Mouse (Mus musculus) kidney, embryonic 14.5 days (tissue): Measurements from ENCODE around the gene Mylk. TPM values are rescaled to one million over a fixed set of nuclear protein-coding genes. Genes with fewer than 3 reads are reported as not detected.

ENCODE experiments used
- ATAC-seq: fragments of 200-750 bp; cut with Nextera tagmentation; 2 replicates; pipeline ENCODE4 v1.8.0; 2017; ENCODE audit warnings: moderate number of reproducible peaks, mild to moderate bottlenecking, moderate TSS enrichment, moderate library complexity; ENCODE audit not compliant: low FRiP score, low TSS enrichment
- H3K27ac ChIP-seq: fragments of 300-500 bp; sonication (generic); 2 replicates; pipeline ENCODE4 v1.5.1; 2014; ENCODE audit warnings: low read depth, mild to moderate bottlenecking, low read length, moderate library complexity, mixed read lengths
- H3K27me3 ChIP-seq: fragments of 300-500 bp; sonication (generic); 2 replicates; pipeline ENCODE4 v1.6.1; 2014; ENCODE audit warnings: mild to moderate bottlenecking, low read length; ENCODE audit not compliant: control insufficient read depth, insufficient read depth
- H3K36me3 ChIP-seq: fragments of 300-500 bp; sonication (generic); 2 replicates; pipeline ENCODE4 v1.6.1; 2014; ENCODE audit warnings: low read length, mixed read lengths; ENCODE audit not compliant: control insufficient read depth, insufficient read depth
- H3K4me1 ChIP-seq: fragments of 300-500 bp; sonication (generic); 2 replicates; pipeline ENCODE4 v1.6.1; 2014; ENCODE audit warnings: low read length, mixed read lengths; ENCODE audit not compliant: control insufficient read depth, insufficient read depth
- H3K4me2 ChIP-seq: fragments of 300-500 bp; sonication (generic); replicated peaks from 2 replicates; pipeline ENCODE4 v1.6.1; 2014; ENCODE audit warnings: low read depth, mild to moderate bottlenecking, low read length
- H3K4me3 ChIP-seq: fragments of 300-500 bp; sonication (generic); 2 replicates; pipeline ENCODE4 v1.5.1; 2014; ENCODE audit warnings: mild to moderate bottlenecking, low read length
- H3K9ac ChIP-seq: fragments of 300-500 bp; sonication (generic); 2 replicates; pipeline ENCODE4 v1.6.1; 2014; ENCODE audit warnings: low read depth, mild to moderate bottlenecking, low read length, moderate library complexity
- H3K9me3 ChIP-seq: fragments of 300-500 bp; sonication (generic); 2 replicates; pipeline ENCODE4 v1.6.1; 2016; ENCODE audit warnings: low read length; ENCODE audit not compliant: control insufficient read depth
- WGBS: fragments of 180-500 bp; shearing (Covaris S2); extraction: QIAGEN DNeasy Blood & Tissue Kit; methylation state at CpG from one replicate; pipeline ENCODE4 v1.1.7; 2014; 5-methylcytosine and 5-hydroxymethylcytosine counted together
- polyA plus RNA-seq: library from polyadenylated mRNA; unstranded; fragments of >200 nt; fragmentation: Nextera tagmentation; extraction: Ambion mirVana; gene quantifications from 2 replicates; pipeline ENCODE4 v1.2.1, GENCODE M21; 2014

Mylk gene
- polyA plus RNA-seq, 1 experiment from 2014 or later: 34.0 TPM

- Histone ChIP-seq H3K4me3 (no peak overlapping the region), H3K4me1 (no peaks in the 10 kb centered on the region), H3K9ac (no peak overlapping the region), H3K36me3 (peaks cover 27% of the 10 kb centered on the region; the same call in 1 of the 2 replicates), H3K27me3 (no peaks in the 10 kb centered on the region), H3K27ac (no peak overlapping the region), H3K9me3 (no peaks in the 10 kb centered on the region), H3K4me2 (no peak overlapping the region)
- WGBS: 47% methylated on average over 2 of the region's 2 CpGs
- no peak for ATAC-seq
Measured at GRCm38 (mm10) chr16:34975544-34975943, 230.5 kb downstream of the Mylk start.

GRCm38 (mm10) chr16:34976630-34977029, 231.6 kb downstream of the Mylk start:
- no peaks in the 10 kb centered on the region for H3K27me3 ChIP-seq
- H3K4me2 ChIP-seq: no peak overlapping the region
- no peak for ATAC-seq
- no peak overlapping the region for H3K4me3 ChIP-seq
- H3K4me1 ChIP-seq: no peaks in the 10 kb centered on the region
- H3K27ac ChIP-seq: no peak overlapping the region
- no peak overlapping the region for H3K9ac ChIP-seq
- WGBS: 80% methylated on average over 13 of the region's 13 CpGs
- H3K36me3 ChIP-seq: peaks cover 22% of the 10 kb centered on the region; the same call in 1 of the 2 replicates
- H3K9me3 ChIP-seq: no peaks in the 10 kb centered on the region

GRCm38 (mm10) chr16:34978018-34978417, 233.0 kb downstream of the Mylk start:
- no peak overlapping the region for H3K27ac ChIP-seq
- no peak overlapping the region for H3K4me2 ChIP-seq
- H3K4me3 ChIP-seq: no peak overlapping the region
- ATAC-seq: no peak
- H3K4me1 ChIP-seq: no peaks in the 10 kb centered on the region
- 95% methylated on average over 7 of the region's 7 CpGs for WGBS
- no peaks in the 10 kb centered on the region for H3K27me3 ChIP-seq
- peaks cover 19% of the 10 kb centered on the region; the same call in 1 of the 2 replicates for H3K36me3 ChIP-seq
- H3K9me3 ChIP-seq: no peaks in the 10 kb centered on the region
- H3K9ac ChIP-seq: no peak overlapping the region

GRCm38 (mm10) chr16:34981009-34981408, 236.0 kb downstream of the Mylk start:
- Histone ChIP-seq H3K4me2 (no peak overlapping the region), H3K27me3 (no peaks in the 10 kb centered on the region), H3K4me1 (no peaks in the 10 kb centered on the region), H3K36me3 (peaks cover 15% of the 10 kb centered on the region; the same call in 1 of the 2 replicates), H3K4me3 (no peak overlapping the region), H3K9me3 (no peaks in the 10 kb centered on the region), H3K9ac (no peak overlapping the region), H3K27ac (no peak overlapping the region)
- no peak for ATAC-seq
- WGBS: 93% methylated on average over 7 of the region's 7 CpGs

- Histone ChIP-seq H3K27ac (no peak overlapping the region), H3K27me3 (no peaks in the 10 kb centered on the region), H3K9ac (no peak overlapping the region), H3K4me2 (no peak overlapping the region), H3K4me3 (no peak overlapping the region), H3K9me3 (no peaks in the 10 kb centered on the region), H3K36me3 (peaks cover 10% of the 10 kb centered on the region; the same call in 1 of the 2 replicates), H3K4me1 (no peaks in the 10 kb centered on the region)
- 53% methylated on average over 11 of the region's 11 CpGs for WGBS
- no peak for ATAC-seq
Measured at GRCm38 (mm10) chr16:34984203-34985030, 239.4 kb downstream of the Mylk start.

GRCm38 (mm10) chr16:34985031-34985346, 240.0 kb downstream of the Mylk start:
- Histone ChIP-seq H3K27ac (no peak overlapping the region), H3K9ac (no peak overlapping the region), H3K4me3 (no peak overlapping the region), H3K36me3 (peaks cover 9% of the 10 kb centered on the region; the same call in 1 of the 2 replicates), H3K4me2 (no peak overlapping the region), H3K9me3 (no peaks in the 10 kb centered on the region), H3K27me3 (no peaks in the 10 kb centered on the region), H3K4me1 (no peaks in the 10 kb centered on the region)
- ATAC-seq: no peak
- WGBS: 80% methylated on average over 2 of the region's 2 CpGs

- WGBS: 88% methylated on average over 13 of the region's 13 CpGs
- H3K4me1 ChIP-seq: no peaks in the 10 kb centered on the region
- H3K9ac ChIP-seq: no peak overlapping the region
- no peak overlapping the region for H3K4me2 ChIP-seq
- no peaks in the 10 kb centered on the region for H3K27me3 ChIP-seq
- H3K9me3 ChIP-seq: no peaks in the 10 kb centered on the region
- no peak overlapping the region for H3K4me3 ChIP-seq
- peaks cover 9% of the 10 kb centered on the region; the same call in 1 of the 2 replicates for H3K36me3 ChIP-seq
- ATAC-seq: no peak
- H3K27ac ChIP-seq: no peak overlapping the region
Measured at GRCm38 (mm10) chr16:34986211-34986825, 241.3 kb downstream of the Mylk start.

GRCm38 (mm10) chr16:34991365-34991764, 246.4 kb downstream of the Mylk start:
- Histone ChIP-seq H3K36me3 (peaks cover 9% of the 10 kb centered on the region; the same call in 1 of the 2 replicates), H3K4me1 (peaks cover 7% of the 10 kb centered on the region; the same call in 1 of the 2 replicates), H3K27me3 (no peaks in the 10 kb centered on the region), H3K9ac (no peak overlapping the region), H3K9me3 (no peaks in the 10 kb centered on the region), H3K4me2 (no peak overlapping the region), H3K4me3 (no peak overlapping the region), H3K27ac (no peak overlapping the region)
- WGBS: 78% methylated on average over 3 of the region's 3 CpGs
- ATAC-seq: no peak

- WGBS: 91% methylated on average over 5 of the region's 5 CpGs
- no peak for ATAC-seq
Measured at GRCm38 (mm10) chr16:34992854-34993253, 247.8 kb downstream of the Mylk start.

More at GRCm38 (mm10) chr16:34992854-34993253, 247.8 kb downstream of the Mylk start:
- Histone ChIP-seq H3K9me3 (no peaks in the 10 kb centered on the region), H3K27ac (no peak overlapping the region), H3K4me1 (peaks cover 11% of the 10 kb centered on the region; the same call in 1 of the 2 replicates), H3K36me3 (no peaks in the 10 kb centered on the region; the same call in 1 of the 2 replicates), H3K27me3 (no peaks in the 10 kb centered on the region), H3K9ac (no peak overlapping the region), H3K4me3 (no peak overlapping the region), H3K4me2 (no peak overlapping the region)
